Mouse (Mus musculus) thymus, adult 2 months (tissue): ENCODE measurements at regions not wholly inside any gene's neighbourhood (a gene's known extent, or its start where the extent isn't known, plus 50 kb on each side); places are given as distances from the start of the nearest gene placed in this dataset.
"Not testable (repeated sequence)": the region's sequence is repeated elsewhere in the genome, so short reads cannot be mapped to it uniquely, and the experiment has no call there.

Source experiments
- DNase-seq: peaks from one replicate; pipeline ENCODE4 v3.0.0; 2021
- H3K27ac ChIP-seq: fragments of 200-500 bp; 2 replicates; pipeline ENCODE4 v1.5.1; 2012; ENCODE audit warnings: low read length, control low read depth; ENCODE audit not compliant: control insufficient read depth, insufficient read depth
- H3K27me3 ChIP-seq: fragments of 200-500 bp; 2 replicates; pipeline ENCODE4 v1.6.1; 2012; ENCODE audit warnings: mild to moderate bottlenecking, low read length, moderate library complexity, mixed read lengths; ENCODE audit not compliant: control insufficient read depth, insufficient read depth
- H3K36me3 ChIP-seq: fragments of 200-500 bp; 2 replicates; pipeline ENCODE4 v1.6.1; 2012; ENCODE audit warnings: mild to moderate bottlenecking, low read length, moderate library complexity; ENCODE audit not compliant: control insufficient read depth, insufficient read depth
- H3K4me1 ChIP-seq: fragments of 200-500 bp; replicated peaks from 2 replicates; pipeline ENCODE4 v1.6.1; 2012; ENCODE audit warnings: low read length; ENCODE audit not compliant: control insufficient read depth, insufficient read depth
- H3K4me3 ChIP-seq: fragments of 200-500 bp; 2 replicates; pipeline ENCODE4 v1.5.1; 2012; ENCODE audit warnings: mild to moderate bottlenecking, low read length, control low read depth, moderate library complexity; ENCODE audit not compliant: control insufficient read depth, insufficient read depth
- CTCF ChIP-seq: fragments of 200-500 bp; IDR thresholded peaks from 2 replicates; pipeline ENCODE4 v1.5.1; 2012; ENCODE audit warnings: mild to moderate bottlenecking, control low read depth, low read length, moderate library complexity, borderline replicate concordance; ENCODE audit not compliant: control insufficient read depth, poor library complexity, insufficient read depth; ENCODE audit errors: extremely low read depth
- POLR2A ChIP-seq: fragments of 200-500 bp; IDR thresholded peaks from 2 replicates; pipeline ENCODE4 v1.6.1; 2012; ENCODE audit warnings: mild to moderate bottlenecking, low read length, control low read depth, moderate library complexity; ENCODE audit not compliant: control insufficient read depth, poor library complexity, insufficient read depth; ENCODE audit errors: extremely low read depth
- WGBS: fragments of 180-500 bp; shearing (Covaris S2); methylation state at CpG from one replicate; pipeline ENCODE4 v1.1.7; 2018; 5-methylcytosine and 5-hydroxymethylcytosine counted together

GRCm38 (mm10) chr12:114053341-114053740 lies 509.6 kb downstream of the Adam6a start:
- Histone ChIP-seq H3K4me1 (no peaks in the 10 kb centered on the region), H3K4me3 (no peak overlapping the region), H3K27ac (no peak overlapping the region), H3K36me3 (no peaks in the 10 kb centered on the region), H3K27me3 (no peaks in the 10 kb centered on the region)
- TF ChIP-seq POLR2A (no peak), CTCF (no peak)
- no peak for DNase-seq
- over 99% methylated on average over 2 of the region's 2 CpGs for WGBS

DNA sequence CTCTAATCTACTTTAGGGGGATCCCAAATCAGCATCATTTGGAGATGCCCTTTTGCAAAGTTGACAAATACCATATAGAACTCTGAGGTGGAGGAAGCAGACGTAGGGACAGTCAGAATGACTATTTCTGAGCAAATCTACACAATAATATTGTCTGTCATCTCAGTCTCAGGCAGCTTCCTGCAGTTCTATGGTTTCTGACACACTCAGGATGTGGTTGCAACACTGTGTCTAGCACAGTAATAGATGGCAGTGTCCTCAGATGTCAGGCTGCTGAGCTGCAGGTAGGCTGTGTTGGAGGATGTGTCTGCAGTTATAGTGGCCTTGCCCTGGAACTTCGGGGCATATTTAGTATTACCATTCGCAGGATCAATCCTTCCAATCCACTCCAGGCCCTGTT lies 515.9 kb downstream of the Adam6a start:
- Histone ChIP-seq H3K27me3 (no peaks in the 10 kb centered on the region), H3K4me3 (no peak overlapping the region), H3K36me3 (no peaks in the 10 kb centered on the region), H3K4me1 (peaks cover 4% of the 10 kb centered on the region), H3K27ac (no peak overlapping the region)
- TF ChIP-seq POLR2A (no peak), CTCF (no peak)
- DNase-seq, result peak; percentile 64
- 21% methylated on average over 3 of the region's 3 CpGs for WGBS

- no peak overlapping the region for H3K27ac ChIP-seq
- DNase-seq, result no peak
- no peaks in the 10 kb centered on the region for H3K36me3 ChIP-seq
- H3K4me1 ChIP-seq, result no peaks in the 10 kb centered on the region
- no peak overlapping the region for H3K4me3 ChIP-seq
- TF ChIP-seq POLR2A, result no peak
- no peak for TF ChIP-seq CTCF
- no peaks in the 10 kb centered on the region for H3K27me3 ChIP-seq
These were observed 523.5 kb downstream of the Adam6a start for GRCm38 (mm10) chr12:114067166-114067565.

GRCm38 (mm10) chr12:114108731-114109130 lies 565.0 kb downstream of the Adam6a start:
- 10% methylated on average over 4 of the region's 4 CpGs for WGBS
- peak; percentile 26 for DNase-seq

GRCm38 (mm10) chr12:114134897-114135296 lies 591.2 kb downstream of the Adam6a start:
- TF ChIP-seq POLR2A (no peak), CTCF (no peak)
- 100% methylated on average over 1 of the region's 1 CpGs for WGBS
- Histone ChIP-seq H3K4me3 (no peak overlapping the region), H3K27me3 (no peaks in the 10 kb centered on the region), H3K27ac (no peak overlapping the region), H3K4me1 (no peaks in the 10 kb centered on the region), H3K36me3 (no peaks in the 10 kb centered on the region)
- DNase-seq, result no peak

More at GRCm38 (mm10) chr12:114108731-114109130, 565.0 kb downstream of the Adam6a start:
- not testable (repeated sequence) for H3K36me3 ChIP-seq, H3K27me3 ChIP-seq, H3K4me3 ChIP-seq, H3K4me1 ChIP-seq, H3K27ac ChIP-seq

DNA sequence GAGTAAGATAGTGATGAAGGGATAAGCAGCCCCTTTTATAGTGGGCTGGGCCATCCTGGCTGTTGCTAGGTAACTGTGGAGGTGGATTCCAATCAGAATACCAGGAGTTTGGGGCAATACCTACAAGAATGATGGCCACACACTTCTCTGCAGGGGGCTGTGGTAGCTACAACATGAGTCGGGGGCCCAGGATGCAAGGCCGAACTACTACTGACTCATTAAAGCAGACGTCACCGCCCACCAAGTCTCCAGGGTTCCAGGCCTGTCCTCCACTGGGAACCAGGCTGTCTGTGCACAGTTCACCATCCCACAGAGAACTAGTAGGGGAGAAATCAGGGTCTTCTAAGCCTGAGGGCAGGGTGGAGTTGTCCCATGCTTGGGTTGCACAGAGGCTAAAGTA lies 605.1 kb downstream of the Adam6a start:
- no peak for DNase-seq
- TF ChIP-seq CTCF (no peak), POLR2A (no peak)
- no peak overlapping the region for H3K4me3 ChIP-seq
- WGBS, result 95% methylated on average over 4 of the region's 4 CpGs
- H3K27me3 ChIP-seq, result no peaks in the 10 kb centered on the region
- no peak overlapping the region for H3K27ac ChIP-seq
- H3K4me1 ChIP-seq, result no peaks in the 10 kb centered on the region
- H3K36me3 ChIP-seq, result no peaks in the 10 kb centered on the region

GRCm38 (mm10) chr12:114172305-114172704 lies 628.6 kb downstream of the Adam6a start:
- no peaks in the 10 kb centered on the region for H3K27me3 ChIP-seq
- no peak overlapping the region for H3K27ac ChIP-seq
- no peaks in the 10 kb centered on the region for H3K36me3 ChIP-seq
- DNase-seq, result no peak
- TF ChIP-seq CTCF (no peak), POLR2A (no peak)
- H3K4me1 ChIP-seq, result peaks cover 3% of the 10 kb centered on the region; the same call in 1 of the 2 replicates
- 89% methylated on average over 2 of the region's 2 CpGs for WGBS
- H3K4me3 ChIP-seq, result no peak overlapping the region

DNA sequence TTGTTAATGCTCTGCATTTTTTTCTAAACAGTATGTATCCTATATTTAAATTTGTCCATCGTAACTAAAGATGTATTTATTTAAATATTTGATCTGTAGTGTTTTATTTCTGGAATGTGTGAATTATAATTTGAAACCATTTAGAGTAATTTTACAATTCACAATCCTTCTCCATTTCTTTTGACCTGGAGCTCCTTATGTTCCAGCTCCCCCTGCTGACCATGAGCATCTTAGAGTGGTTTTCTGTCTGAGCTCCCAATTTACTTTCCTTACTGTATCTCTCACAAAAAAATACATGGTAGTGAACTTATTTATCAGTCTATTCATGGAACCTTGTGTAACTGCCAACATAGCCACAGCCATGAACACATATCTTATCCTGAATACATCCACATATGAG lies 655.8 kb downstream of the Adam6a start:
- Histone ChIP-seq H3K36me3 (no peaks in the 10 kb centered on the region), H3K4me1 (no peaks in the 10 kb centered on the region), H3K27me3 (no peaks in the 10 kb centered on the region), H3K4me3 (no peak overlapping the region), H3K27ac (no peak overlapping the region)
- TF ChIP-seq POLR2A, result no peak
- no peak for TF ChIP-seq CTCF
- 83% methylated on average over 1 of the region's 1 CpGs for WGBS
- DNase-seq, result peak; percentile 22
